Mouse (Mus musculus): Measurements from ENCODE around the gene Hnrnpa3.

GRCm38 (mm10) chr2:75679947-75680346, 20.9 kb downstream of the Hnrnpa3 start:
- TF ChIP-seq CTCF (IDR thresholded peaks at IDR 0.05; ENCODE audit: low read depth, low read length) (no peak), POLR2AphosphoS5 (IDR thresholded peaks at IDR 0.05; ENCODE audit: insufficient replicate concordance, low read depth, low read length) (no peak), GATA1 (IDR thresholded peaks at IDR 0.05; ENCODE audit: borderline replicate concordance, low read length) (no peak), TAL1 (conservative IDR thresholded peaks at IDR 0.05; ENCODE audit: low read depth, low read length) (no peak)

All from G1E (cell line).